In the genomic region with DNA sequence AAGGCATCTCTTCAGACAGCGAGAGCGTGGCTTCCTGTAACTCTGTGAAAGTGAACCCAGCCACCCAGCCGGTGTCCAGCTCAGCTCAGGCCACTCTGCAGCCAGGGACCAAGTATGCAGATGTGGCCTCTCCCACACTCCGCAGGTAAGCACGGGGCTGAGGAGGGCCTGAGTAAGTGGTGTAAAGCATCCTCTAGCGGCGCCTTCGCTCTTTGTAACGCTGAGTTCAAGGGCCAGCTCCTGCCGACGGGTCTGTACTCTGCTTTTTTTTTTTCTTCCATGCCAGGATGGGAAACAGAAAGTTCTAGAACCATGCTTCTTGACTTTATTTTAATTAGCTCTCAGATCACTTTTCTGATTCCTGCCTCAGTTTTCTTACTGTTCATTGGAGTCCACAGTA, we compare ENCODE assay signal across 26 mouse cellular contexts.
DNase-seq lines count a peak whose midpoint lies in the region; ATAC-seq and TF ChIP-seq lines count a peak whose summit lies in the region.
"Had no signal": no experiment of that assay in that cellular context is flagged by ENCODE, and none has a peak within 500 bp of the region (broad histone marks: within the 10 kb centered on the region; RNA-seq: fewer than 3 reads in every experiment).

No protein-coding gene starts in this region.

- H3K4me2 ChIP-seq in midbrain, postnatal 0 days (ENCODE audit: low read depth, low read length, poor library complexity, severe bottlenecking) = no peak overlapping the region
- H3K4me2 ChIP-seq: forebrain, embryonic 13.5 days; heart, embryonic 11.5 days; hindbrain, embryonic 14.5 days had no signal

- no peak for TF ChIP-seq CTCF in lung, adult 2 months (IDR thresholded peaks at IDR 0.05; ENCODE audit: insufficient read depth, low read length)
- no peak for TF ChIP-seq CTCF in midbrain, postnatal 0 days (IDR thresholded peaks at IDR 0.05)

- H3K9ac ChIP-seq in midbrain, postnatal 0 days (replicated peaks; ENCODE audit: low read length, poor library complexity, severe bottlenecking) = no peak overlapping the region
- H3K9ac ChIP-seq: forebrain, embryonic 13.5 days; hindbrain, embryonic 14.5 days had no signal

- TF ChIP-seq POLR2A in lung, adult 2 months (IDR thresholded peaks at IDR 0.05; ENCODE audit: borderline replicate concordance, extremely low read depth, low read depth, low read length) = no peak

- H3K9me3 ChIP-seq in limb, embryonic 10.5 days (replicated peaks) = no peaks in the 10 kb centered on the region
- no peaks in the 10 kb centered on the region for H3K9me3 ChIP-seq in midbrain, postnatal 0 days (ENCODE audit: low read length)
- H3K9me3 ChIP-seq: forebrain, embryonic 10.5 days; forebrain, embryonic 13.5 days had no signal

- no peaks in the 10 kb centered on the region for H3K27me3 ChIP-seq in limb, embryonic 10.5 days (ENCODE audit: low read depth, poor library complexity, severe bottlenecking)
- H3K27me3 ChIP-seq in midbrain, postnatal 0 days (ENCODE audit: insufficient read depth, low read length) = no peaks in the 10 kb centered on the region
- H3K27me3 ChIP-seq: forebrain, embryonic 13.5 days; Patski had no signal

- no peak overlapping the region for H3K4me3 ChIP-seq in lung, adult 2 months (replicated peaks; ENCODE audit: extremely low read depth, low read depth, low read length)
- H3K4me3 ChIP-seq in limb, embryonic 10.5 days = no peak overlapping the region
- no peak overlapping the region for H3K4me3 ChIP-seq in midbrain, postnatal 0 days (ENCODE audit: low read depth, low read length)
- H3K4me3 ChIP-seq: forebrain, embryonic 10.5 days; forebrain, embryonic 13.5 days had no signal

- DNase-seq in testis, postnatal 10 days (ENCODE audit: low spot score) = peak; percentile 38
- no peak for DNase-seq in testis, postnatal 14 days (ENCODE audit: low spot score)
- DNase-seq in lung, adult 2 months = peak; percentile 35
- peak; percentile 34 for DNase-seq in lung, postnatal 25 days (ENCODE audit: low spot score)
- no peak for DNase-seq in limb, embryonic 10.5 days (ENCODE audit: low spot score)
- DNase-seq in midbrain, postnatal 0 days (ENCODE audit: low spot score) = no peak
- no peak for DNase-seq in cerebellum, postnatal 4 days (ENCODE audit: low spot score in 2 of 2)
- DNase-seq: adrenal gland, postnatal 14 days; cerebellum, adult 11-12 months; cerebellum, adult 8-10 months; cerebellum, postnatal 10 days; cerebellum, postnatal 36 days; gastrocnemius, postnatal 10 days; heart, adult 11 months; heart, postnatal 14 days; heart, postnatal 4 days had no signal

- WGBS in lung, adult 2 months = 82% methylated on average over 11 of the region's 11 CpGs
- 89% methylated on average over 11 of the region's 11 CpGs for WGBS in limb, embryonic 10.5 days
- WGBS in midbrain, postnatal 0 days = 94% methylated on average over 11 of the region's 11 CpGs

- no peak overlapping the region for H3K27ac ChIP-seq in limb, embryonic 10.5 days
- H3K27ac ChIP-seq in midbrain, postnatal 0 days (ENCODE audit: low read depth, low read length) = no peak overlapping the region
- H3K27ac ChIP-seq: forebrain, embryonic 10.5 days; forebrain, embryonic 13.5 days; hindbrain, embryonic 14.5 days; hindbrain, postnatal 0 days had no signal

- H3K36me3 ChIP-seq in limb, embryonic 10.5 days = peaks cover 32% of the 10 kb centered on the region
- peaks cover 22% of the 10 kb centered on the region for H3K36me3 ChIP-seq in midbrain, postnatal 0 days (ENCODE audit: insufficient read depth, low read length)
- H3K36me3 ChIP-seq: G1E had no signal

- peaks cover 3% of the 10 kb centered on the region; the same call in 1 of the 2 replicates for H3K4me1 ChIP-seq in lung, adult 2 months (ENCODE audit: control insufficient read depth, insufficient read depth, low read length)
- H3K4me1 ChIP-seq in limb, embryonic 10.5 days = peaks cover 29% of the 10 kb centered on the region
- H3K4me1 ChIP-seq in midbrain, postnatal 0 days (ENCODE audit: insufficient read depth, low read length) = no peaks in the 10 kb centered on the region

- no peak for ATAC-seq in midbrain, postnatal 0 days (ENCODE audit: low FRiP score)
- ATAC-seq: CD4-positive, CD25-positive, alpha-beta regulatory T cell, adult 4 months; forebrain, embryonic 13.5 days; forebrain, embryonic 16.5 days; hindbrain, postnatal 0 days; inflammation-experienced regulatory T-cells, adult 6 months; Patski had no signal

Comparison
In these comparisons a context has a peak if more than half of its experiments do, and no peak if none do; other contexts are left out.
1. DNase-seq: peak in testis, postnatal 10 days (single experiment), lung, adult 2 months (single experiment) and lung, postnatal 25 days (single experiment); none in testis, postnatal 14 days (single experiment), limb, embryonic 10.5 days (single experiment), midbrain, postnatal 0 days (single experiment) and cerebellum, postnatal 4 days (0 of 2).